Mouse (Mus musculus): ENCODE measurements around the gene Lgals1. TPM values are rescaled to one million over a fixed set of nuclear protein-coding genes. Genes with fewer than 3 reads are reported as not detected.

Gene Lgals1
- polyA plus RNA-seq, 1 experiment from 2014 or later, result 576 TPM

DNA sequence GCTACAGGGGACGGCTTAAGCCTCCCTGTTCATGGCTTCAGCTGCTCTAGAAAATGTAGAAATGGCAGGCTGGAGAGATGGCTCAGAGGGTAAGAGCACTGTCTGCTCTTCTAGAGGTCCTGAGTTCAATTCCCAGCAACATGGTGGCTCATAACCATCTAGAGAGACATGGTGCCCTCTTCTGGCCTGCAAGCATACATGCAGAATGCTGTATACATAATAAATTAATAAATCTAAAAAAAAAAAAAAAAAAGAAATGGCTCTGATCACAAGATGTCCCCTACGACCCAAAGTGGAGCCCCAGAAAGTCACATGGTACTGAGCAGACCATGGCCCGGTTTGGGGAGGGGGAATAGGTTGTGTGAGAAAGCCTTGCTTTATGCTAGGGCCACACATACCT, 29.1 kb downstream of the Lgals1 start:
- ATAC-seq (replicated peaks; ENCODE audit: low FRiP score, low read depth), result no peak
- no peak overlapping the region for H3K4me2 ChIP-seq (ENCODE audit: low read length)
- 71% methylated on average over 3 of the region's 3 CpGs for WGBS
- no peak overlapping the region for H3K27ac ChIP-seq
- H3K9me3 ChIP-seq (replicated peaks; ENCODE audit: low read length), result no peaks in the 10 kb centered on the region
- TF ChIP-seq CTCF (IDR thresholded peaks at IDR 0.05; ENCODE audit: low read depth), result 0 out of 2 replicates have a peak, but pooled peaks have one; percentile 18
- H3K4me1 ChIP-seq (replicated peaks; ENCODE audit: insufficient read depth, low read length), result peaks cover 9% of the 10 kb centered on the region; the same call in 1 of the 2 replicates
- no peaks in the 10 kb centered on the region for H3K36me3 ChIP-seq (ENCODE audit: insufficient read depth, low read length)
- no peak for DNase-seq (ENCODE audit: low spot score)
- H3K9ac ChIP-seq (ENCODE audit: low read depth, low read length), result no peak overlapping the region
- H3K4me3 ChIP-seq (replicated peaks; ENCODE audit: low read depth, low read length), result no peak overlapping the region
- H3K27me3 ChIP-seq (ENCODE audit: insufficient read depth, low read length), result no peaks in the 10 kb centered on the region

DNA sequence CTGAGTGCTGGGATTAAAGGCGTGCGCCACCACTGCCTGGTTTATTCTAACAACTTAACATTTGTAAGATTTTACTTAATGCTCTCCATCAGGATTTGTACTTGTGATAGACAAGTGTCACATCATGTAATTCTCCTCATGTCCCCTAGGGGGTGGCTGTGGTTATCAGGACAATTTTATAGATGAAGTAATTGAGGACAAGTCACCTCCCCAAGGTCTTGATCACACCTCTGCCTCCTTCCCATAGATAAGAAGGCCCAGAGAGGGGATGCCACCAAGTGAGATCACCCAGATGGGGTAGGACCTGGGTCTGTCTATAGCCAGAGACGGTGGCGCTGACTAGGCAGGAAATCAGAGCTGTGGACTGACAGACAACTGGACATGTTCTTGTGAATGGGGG, 29.8 kb downstream of the Lgals1 start:
- TF ChIP-seq CTCF (IDR thresholded peaks at IDR 0.05; ENCODE audit: low read depth), result peak; percentile 56
- ATAC-seq (replicated peaks; ENCODE audit: low FRiP score, low read depth) (no peak), DNase-seq (ENCODE audit: low spot score) (peak; percentile 37)
- H3K9me3 ChIP-seq (replicated peaks; ENCODE audit: low read length), result no peaks in the 10 kb centered on the region
- peaks cover 9% of the 10 kb centered on the region; the same call in 1 of the 2 replicates for H3K4me1 ChIP-seq (replicated peaks; ENCODE audit: insufficient read depth, low read length)
- no peaks in the 10 kb centered on the region for H3K27me3 ChIP-seq (ENCODE audit: insufficient read depth, low read length)
- H3K4me2 ChIP-seq (ENCODE audit: low read length), result no peak overlapping the region
- WGBS, result 75% methylated on average over 4 of the region's 4 CpGs
- H3K4me3 ChIP-seq (replicated peaks; ENCODE audit: low read depth, low read length), result no peak overlapping the region
- H3K9ac ChIP-seq (ENCODE audit: low read depth, low read length), result no peak overlapping the region
- no peak overlapping the region for H3K27ac ChIP-seq
- no peaks in the 10 kb centered on the region for H3K36me3 ChIP-seq (ENCODE audit: insufficient read depth, low read length)

DNA sequence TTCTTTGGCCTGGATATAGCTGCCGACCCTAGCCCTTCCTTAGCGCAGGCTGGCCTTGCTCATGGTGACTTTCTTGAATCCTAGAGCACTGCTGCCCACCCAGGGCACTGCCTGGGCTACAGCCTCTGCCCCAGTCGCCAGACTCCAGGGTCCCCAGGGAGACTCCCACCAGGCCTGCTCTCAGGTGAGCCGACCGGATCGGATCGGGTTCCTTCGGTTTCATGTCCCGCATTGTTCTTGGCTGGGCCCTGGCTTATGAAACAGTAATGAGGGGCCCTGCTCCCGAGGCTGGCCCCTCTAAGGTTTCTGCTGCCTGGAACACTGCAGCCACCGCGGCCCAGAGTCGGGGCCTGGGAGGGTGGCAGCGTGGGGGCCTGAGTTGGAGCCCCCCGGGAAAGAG, 30.5 kb downstream of the Lgals1 start:
- no peak for ATAC-seq (replicated peaks; ENCODE audit: low FRiP score, low read depth)
- peak overlapping the region; percentile 13; the same call in 1 of the 2 replicates for H3K4me2 ChIP-seq (ENCODE audit: low read length)

DNA sequence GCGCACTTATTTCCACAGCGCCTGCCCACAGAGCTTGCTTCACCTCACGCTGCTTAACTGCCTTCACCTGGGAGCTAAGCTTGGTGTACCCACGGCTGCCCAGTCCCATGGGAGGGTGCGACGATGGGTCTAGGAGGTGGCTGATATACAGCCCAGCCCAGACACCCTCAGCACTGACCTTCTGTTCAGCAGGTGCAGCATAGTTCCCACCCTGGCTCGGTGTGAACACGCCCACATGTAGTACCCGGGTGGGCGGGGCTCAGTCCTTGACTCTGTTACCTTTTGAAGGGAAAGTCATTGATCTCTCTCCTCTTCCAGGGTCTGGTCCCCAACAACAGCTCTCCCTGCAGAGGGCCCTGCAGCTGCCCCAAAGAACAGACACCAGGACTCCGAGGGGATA, 33.0 kb downstream of the Lgals1 start:
- WGBS, result 80% methylated on average over 11 of the region's 11 CpGs
- H3K9me3 ChIP-seq (replicated peaks; ENCODE audit: low read length), result no peaks in the 10 kb centered on the region
- ATAC-seq (replicated peaks; ENCODE audit: low FRiP score, low read depth), result no peak

More for the DNA sequence above, 30.5 kb downstream of the Lgals1 start:
- H3K9ac ChIP-seq (ENCODE audit: low read depth, low read length), result 0 out of 2 replicates have a peak overlapping the region, but pooled peaks have one; percentile 31
- no peaks in the 10 kb centered on the region for H3K27me3 ChIP-seq (ENCODE audit: insufficient read depth, low read length)
- 28% methylated on average over 15 of the region's 15 CpGs for WGBS
- peaks cover 9% of the 10 kb centered on the region; the same call in 1 of the 2 replicates for H3K4me1 ChIP-seq (replicated peaks; ENCODE audit: insufficient read depth, low read length)
- DNase-seq (ENCODE audit: low spot score), result peak; percentile 21
- no peak overlapping the region for H3K4me3 ChIP-seq (replicated peaks; ENCODE audit: low read depth, low read length)
- peak overlapping the region; percentile 42 for H3K27ac ChIP-seq
- no peaks in the 10 kb centered on the region for H3K9me3 ChIP-seq (replicated peaks; ENCODE audit: low read length)
- no peak for TF ChIP-seq CTCF (IDR thresholded peaks at IDR 0.05; ENCODE audit: low read depth)
- H3K36me3 ChIP-seq (ENCODE audit: insufficient read depth, low read length), result no peaks in the 10 kb centered on the region

DNA sequence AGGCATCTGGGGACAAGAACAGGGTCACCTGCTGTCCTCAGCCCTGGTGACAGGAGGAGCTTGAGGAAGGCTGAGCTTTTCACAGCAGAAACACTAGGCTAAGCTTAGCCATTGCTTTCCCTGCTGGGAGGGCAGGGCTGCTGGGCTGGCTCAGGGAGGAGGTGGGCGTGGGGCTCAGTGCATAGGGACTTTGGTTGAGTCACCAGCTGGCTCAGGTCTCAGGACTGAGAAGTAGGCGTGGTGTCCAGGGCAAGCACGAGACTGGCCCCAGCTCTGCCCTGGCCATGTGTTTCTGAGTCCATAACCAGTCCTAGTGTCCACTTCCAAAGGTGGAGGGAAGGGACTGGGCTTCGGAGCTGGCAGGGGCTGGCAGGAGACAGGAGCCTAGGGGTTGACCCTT, 33.6 kb downstream of the Lgals1 start:
- DNase-seq (ENCODE audit: low spot score) (no peak), ATAC-seq (replicated peaks; ENCODE audit: low FRiP score, low read depth) (no peak)
- Histone ChIP-seq H3K27ac (no peak overlapping the region), H3K36me3 (ENCODE audit: insufficient read depth, low read length) (no peaks in the 10 kb centered on the region), H3K4me2 (ENCODE audit: low read length) (no peak overlapping the region), H3K9ac (ENCODE audit: low read depth, low read length) (no peak overlapping the region), H3K9me3 (replicated peaks; ENCODE audit: low read length) (no peaks in the 10 kb centered on the region), H3K27me3 (ENCODE audit: insufficient read depth, low read length) (no peaks in the 10 kb centered on the region), H3K4me3 (replicated peaks; ENCODE audit: low read depth, low read length) (no peak overlapping the region), H3K4me1 (replicated peaks; ENCODE audit: insufficient read depth, low read length) (peaks cover 9% of the 10 kb centered on the region; the same call in 1 of the 2 replicates)
- no peak for TF ChIP-seq CTCF (IDR thresholded peaks at IDR 0.05; ENCODE audit: low read depth)
- 72% methylated on average over 4 of the region's 4 CpGs for WGBS

More for the DNA sequence above, 33.0 kb downstream of the Lgals1 start:
- Histone ChIP-seq H3K27ac (no peak overlapping the region), H3K4me3 (replicated peaks; ENCODE audit: low read depth, low read length) (no peak overlapping the region), H3K4me2 (ENCODE audit: low read length) (no peak overlapping the region), H3K4me1 (replicated peaks; ENCODE audit: insufficient read depth, low read length) (peaks cover 9% of the 10 kb centered on the region; the same call in 1 of the 2 replicates), H3K9ac (ENCODE audit: low read depth, low read length) (no peak overlapping the region), H3K36me3 (ENCODE audit: insufficient read depth, low read length) (no peaks in the 10 kb centered on the region), H3K27me3 (ENCODE audit: insufficient read depth, low read length) (no peaks in the 10 kb centered on the region)
- DNase-seq (ENCODE audit: low spot score), result no peak
- TF ChIP-seq CTCF (IDR thresholded peaks at IDR 0.05; ENCODE audit: low read depth), result no peak

DNA sequence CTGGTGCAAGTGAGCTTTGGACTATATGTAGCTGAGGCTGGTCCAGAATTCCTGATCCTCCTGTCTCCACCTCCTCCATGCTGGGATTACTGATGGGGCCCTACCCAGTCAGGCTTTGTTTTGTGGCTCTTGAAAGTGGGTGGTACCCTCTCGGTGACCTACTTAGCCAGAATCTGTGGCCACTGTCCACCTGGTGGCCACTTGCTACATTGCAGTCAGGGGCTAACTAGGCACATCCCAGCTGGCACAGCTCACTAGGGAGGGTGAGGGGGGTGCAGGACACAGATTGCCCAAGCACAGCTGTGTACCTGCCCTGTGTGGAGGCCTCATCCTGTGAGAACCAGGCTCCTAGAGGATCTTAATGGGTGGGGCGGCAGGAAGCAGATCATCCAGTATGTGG, 36.4 kb downstream of the Lgals1 start:
- no peaks in the 10 kb centered on the region for H3K36me3 ChIP-seq (ENCODE audit: insufficient read depth, low read length)
- peak; percentile 85 for TF ChIP-seq CTCF (IDR thresholded peaks at IDR 0.05; ENCODE audit: low read depth)
- H3K9me3 ChIP-seq (replicated peaks; ENCODE audit: low read length), result no peaks in the 10 kb centered on the region
- DNase-seq (ENCODE audit: low spot score) (peak; percentile 85), ATAC-seq (replicated peaks; ENCODE audit: low FRiP score, low read depth) (peak; percentile 82)
- H3K27ac ChIP-seq, result no peak overlapping the region
- H3K4me1 ChIP-seq (replicated peaks; ENCODE audit: insufficient read depth, low read length), result no peaks in the 10 kb centered on the region
- H3K27me3 ChIP-seq (ENCODE audit: insufficient read depth, low read length), result no peaks in the 10 kb centered on the region
- H3K4me3 ChIP-seq (replicated peaks; ENCODE audit: low read depth, low read length), result no peak overlapping the region
- H3K4me2 ChIP-seq (ENCODE audit: low read length), result no peak overlapping the region
- WGBS, result 22% methylated on average over 2 of the region's 2 CpGs
- H3K9ac ChIP-seq (ENCODE audit: low read depth, low read length), result no peak overlapping the region

DNA sequence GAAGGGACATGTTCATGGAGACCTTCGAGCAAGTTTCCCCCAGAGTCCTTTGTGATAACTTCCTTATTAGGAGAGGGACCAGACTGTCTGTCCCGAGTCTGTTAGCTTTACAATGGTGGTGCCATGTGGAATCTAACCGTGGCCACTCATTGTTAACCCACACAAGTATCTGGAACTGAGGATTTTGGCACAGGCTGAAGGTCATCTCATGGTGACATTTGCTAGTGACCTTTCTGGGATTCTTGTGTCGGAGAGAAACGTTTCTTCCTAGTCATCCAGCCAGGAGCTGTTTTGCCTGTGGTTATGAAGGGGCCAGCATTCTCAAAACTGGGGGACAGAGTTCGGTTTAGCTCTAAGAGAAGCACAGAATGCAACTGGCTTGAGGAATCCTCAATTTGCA, 45.1 kb downstream of the Lgals1 start:
- no peak for DNase-seq (ENCODE audit: low spot score)
- no peak for TF ChIP-seq CTCF (IDR thresholded peaks at IDR 0.05; ENCODE audit: low read depth)
- Histone ChIP-seq H3K27me3 (ENCODE audit: insufficient read depth, low read length) (no peaks in the 10 kb centered on the region), H3K4me3 (replicated peaks; ENCODE audit: low read depth, low read length) (no peak overlapping the region), H3K4me1 (replicated peaks; ENCODE audit: insufficient read depth, low read length) (no peaks in the 10 kb centered on the region), H3K27ac (no peak overlapping the region), H3K9me3 (replicated peaks; ENCODE audit: low read length) (no peaks in the 10 kb centered on the region), H3K4me2 (ENCODE audit: low read length) (no peak overlapping the region), H3K9ac (ENCODE audit: low read depth, low read length) (no peak overlapping the region), H3K36me3 (ENCODE audit: insufficient read depth, low read length) (no peaks in the 10 kb centered on the region)
- WGBS, result 67% methylated on average over 6 of the region's 6 CpGs
- no peak for ATAC-seq (replicated peaks; ENCODE audit: low FRiP score, low read depth)

All from kidney, postnatal 0 days (tissue).